Mouse (Mus musculus) kidney, embryonic 14.5 days (tissue): Measurements from ENCODE around the gene Lrrk1. TPM values are rescaled to one million over a fixed set of nuclear protein-coding genes. Genes with fewer than 3 reads are reported as not detected.
A peak's percentile ranks its signal among the peaks of the same experiment; 100 is the strongest.

ENCODE experiments used
- ATAC-seq: fragments of 200-750 bp; cut with Nextera tagmentation; 2 replicates; pipeline ENCODE4 v1.8.0; 2017; ENCODE audit warnings: moderate number of reproducible peaks, mild to moderate bottlenecking, moderate TSS enrichment, moderate library complexity; ENCODE audit not compliant: low FRiP score, low TSS enrichment
- H3K27ac ChIP-seq: fragments of 300-500 bp; sonication (generic); 2 replicates; pipeline ENCODE4 v1.5.1; 2014; ENCODE audit warnings: low read depth, mild to moderate bottlenecking, low read length, moderate library complexity, mixed read lengths
- H3K27me3 ChIP-seq: fragments of 300-500 bp; sonication (generic); 2 replicates; pipeline ENCODE4 v1.6.1; 2014; ENCODE audit warnings: mild to moderate bottlenecking, low read length; ENCODE audit not compliant: control insufficient read depth, insufficient read depth
- H3K36me3 ChIP-seq: fragments of 300-500 bp; sonication (generic); 2 replicates; pipeline ENCODE4 v1.6.1; 2014; ENCODE audit warnings: low read length, mixed read lengths; ENCODE audit not compliant: control insufficient read depth, insufficient read depth
- H3K4me1 ChIP-seq: fragments of 300-500 bp; sonication (generic); 2 replicates; pipeline ENCODE4 v1.6.1; 2014; ENCODE audit warnings: low read length, mixed read lengths; ENCODE audit not compliant: control insufficient read depth, insufficient read depth
- H3K4me2 ChIP-seq: fragments of 300-500 bp; sonication (generic); replicated peaks from 2 replicates; pipeline ENCODE4 v1.6.1; 2014; ENCODE audit warnings: low read depth, mild to moderate bottlenecking, low read length
- H3K4me3 ChIP-seq: fragments of 300-500 bp; sonication (generic); 2 replicates; pipeline ENCODE4 v1.5.1; 2014; ENCODE audit warnings: mild to moderate bottlenecking, low read length
- H3K9ac ChIP-seq: fragments of 300-500 bp; sonication (generic); 2 replicates; pipeline ENCODE4 v1.6.1; 2014; ENCODE audit warnings: low read depth, mild to moderate bottlenecking, low read length, moderate library complexity
- H3K9me3 ChIP-seq: fragments of 300-500 bp; sonication (generic); 2 replicates; pipeline ENCODE4 v1.6.1; 2016; ENCODE audit warnings: low read length; ENCODE audit not compliant: control insufficient read depth
- WGBS: fragments of 180-500 bp; shearing (Covaris S2); extraction: QIAGEN DNeasy Blood & Tissue Kit; methylation state at CpG from one replicate; pipeline ENCODE4 v1.1.7; 2014; 5-methylcytosine and 5-hydroxymethylcytosine counted together
- polyA plus RNA-seq: library from polyadenylated mRNA; unstranded; fragments of >200 nt; fragmentation: Nextera tagmentation; extraction: Ambion mirVana; gene quantifications from 2 replicates; pipeline ENCODE4 v1.2.1, GENCODE M21; 2014

Gene Lrrk1
- polyA plus RNA-seq, 1 experiment from 2014 or later = 12.4 TPM

DNA sequence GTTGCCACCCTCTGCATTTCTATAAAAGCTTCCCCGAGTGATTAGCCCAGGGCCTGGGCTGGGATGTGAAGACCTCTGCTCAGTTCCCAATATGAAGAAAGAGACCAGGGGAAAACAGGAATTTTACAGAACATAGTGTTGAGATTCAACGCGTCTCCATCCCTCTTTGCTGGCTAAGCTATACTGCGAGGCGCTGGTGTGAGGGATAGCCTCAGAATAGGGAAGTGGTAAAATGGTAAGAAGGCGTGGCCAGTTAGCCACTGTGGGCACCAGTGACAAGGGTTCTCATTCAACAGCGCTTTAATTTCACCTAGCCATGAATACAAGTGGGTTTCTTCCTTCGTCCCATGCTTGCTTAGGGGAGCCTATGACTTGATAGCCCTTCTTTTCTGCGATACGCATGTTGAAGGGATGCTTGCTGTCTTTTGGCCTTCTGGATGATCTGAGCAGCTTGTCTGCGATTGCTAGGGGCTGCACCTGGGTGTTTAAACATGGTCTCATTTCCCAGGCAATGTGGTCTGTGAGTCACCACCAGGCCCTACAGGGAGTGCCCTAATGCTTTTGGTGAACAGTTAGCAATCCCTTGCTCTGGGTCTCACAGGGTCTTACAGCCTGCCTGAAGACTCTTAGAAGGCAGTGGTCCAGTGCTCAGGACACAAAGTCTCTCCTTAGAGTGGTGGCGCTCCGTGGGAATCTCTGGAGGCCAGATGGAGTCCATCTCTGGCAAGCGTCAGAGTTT is 84.1 kb downstream of the Lrrk1 start:
- no peaks in the 10 kb centered on the region for H3K4me1 ChIP-seq
- no peak overlapping the region for H3K4me3 ChIP-seq
- WGBS = 91% methylated on average over 14 of the region's 14 CpGs
- H3K4me2 ChIP-seq = no peak overlapping the region
- H3K9me3 ChIP-seq = no peaks in the 10 kb centered on the region
- no peak overlapping the region for H3K9ac ChIP-seq
- H3K27me3 ChIP-seq = no peaks in the 10 kb centered on the region
- no peak for ATAC-seq
- no peak overlapping the region for H3K27ac ChIP-seq
- H3K36me3 ChIP-seq = peaks cover 15% of the 10 kb centered on the region; the same call in 1 of the 2 replicates

DNA sequence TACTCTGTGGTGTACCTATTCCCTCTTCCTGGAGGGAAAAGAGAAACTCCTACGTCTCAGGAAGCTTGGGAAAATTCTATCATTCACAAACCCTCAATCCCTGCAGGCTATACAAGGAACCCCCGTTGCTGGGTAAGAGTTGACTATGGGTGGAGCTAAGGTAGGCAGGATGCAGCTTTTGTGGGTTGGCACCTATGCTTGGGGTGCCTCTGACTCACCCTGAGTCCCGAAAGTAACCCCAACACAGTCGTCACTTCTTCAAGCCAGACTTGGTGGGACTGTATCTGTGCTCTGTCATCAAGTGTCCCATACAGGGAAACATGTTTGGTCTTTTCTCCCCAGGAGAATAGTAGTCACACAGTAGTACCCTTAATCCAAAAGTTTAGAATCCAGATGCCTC is 86.7 kb downstream of the Lrrk1 start:
- no peak for ATAC-seq
- Histone ChIP-seq H3K27ac (no peak overlapping the region), H3K9me3 (no peaks in the 10 kb centered on the region), H3K4me3 (no peak overlapping the region), H3K27me3 (no peaks in the 10 kb centered on the region), H3K4me1 (no peaks in the 10 kb centered on the region), H3K36me3 (peaks cover 12% of the 10 kb centered on the region), H3K9ac (no peak overlapping the region), H3K4me2 (no peak overlapping the region)
- 83% methylated on average over 4 of the region's 4 CpGs for WGBS

DNA sequence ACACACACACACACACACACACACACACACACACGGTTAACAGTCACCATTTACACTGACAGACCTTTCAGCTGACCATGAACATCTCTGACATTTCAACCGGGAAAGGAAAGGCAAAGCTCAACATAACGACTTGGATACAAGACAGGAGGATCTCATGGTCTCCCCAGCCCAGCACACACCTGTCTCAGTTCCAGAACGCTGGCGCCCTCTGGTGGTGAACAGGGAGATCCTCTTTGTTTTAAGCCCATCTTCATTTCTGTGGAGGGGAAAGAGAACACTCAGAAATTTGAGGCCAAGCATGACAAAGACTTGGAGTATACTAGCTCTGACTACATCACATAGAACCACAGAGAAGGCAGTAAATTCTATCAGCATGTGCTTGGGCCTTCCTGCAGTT is 87.5 kb downstream of the Lrrk1 start:
- Histone ChIP-seq H3K4me3 (no peak overlapping the region), H3K4me2 (no peak overlapping the region), H3K4me1 (no peaks in the 10 kb centered on the region), H3K9me3 (no peaks in the 10 kb centered on the region), H3K36me3 (peaks cover 4% of the 10 kb centered on the region), H3K27me3 (no peaks in the 10 kb centered on the region), H3K9ac (no peak overlapping the region), H3K27ac (no peak overlapping the region)
- peak; percentile 69; the same call in 1 of the 2 replicates for ATAC-seq
- 12% methylated on average over 5 of the region's 5 CpGs for WGBS

DNA sequence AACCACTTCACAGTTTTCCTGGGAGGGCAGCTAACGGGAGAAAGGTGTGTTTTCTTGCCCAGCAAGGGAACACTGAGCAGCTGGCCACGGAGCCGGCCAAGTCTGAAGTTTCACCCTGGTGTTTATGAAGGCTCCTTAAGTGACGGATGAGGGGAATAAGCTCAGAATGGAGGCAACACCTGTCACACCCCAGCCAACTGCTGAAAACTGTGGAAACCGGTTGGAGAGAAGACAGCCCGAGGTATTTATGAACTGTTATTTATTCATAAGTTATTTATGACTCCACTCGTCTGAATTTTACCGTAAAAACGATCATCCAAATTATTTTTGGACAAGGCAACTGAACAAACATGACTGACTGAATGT is 90.5 kb downstream of the Lrrk1 start:
- no peak overlapping the region for H3K4me3 ChIP-seq
- no peak overlapping the region for H3K4me2 ChIP-seq
- H3K27me3 ChIP-seq = no peaks in the 10 kb centered on the region
- H3K9me3 ChIP-seq = no peaks in the 10 kb centered on the region
- 49% methylated on average over 9 of the region's 9 CpGs for WGBS
- no peak overlapping the region for H3K27ac ChIP-seq
- no peak overlapping the region for H3K9ac ChIP-seq
- no peaks in the 10 kb centered on the region for H3K4me1 ChIP-seq
- H3K36me3 ChIP-seq = peaks cover 8% of the 10 kb centered on the region
- ATAC-seq = no peak

DNA sequence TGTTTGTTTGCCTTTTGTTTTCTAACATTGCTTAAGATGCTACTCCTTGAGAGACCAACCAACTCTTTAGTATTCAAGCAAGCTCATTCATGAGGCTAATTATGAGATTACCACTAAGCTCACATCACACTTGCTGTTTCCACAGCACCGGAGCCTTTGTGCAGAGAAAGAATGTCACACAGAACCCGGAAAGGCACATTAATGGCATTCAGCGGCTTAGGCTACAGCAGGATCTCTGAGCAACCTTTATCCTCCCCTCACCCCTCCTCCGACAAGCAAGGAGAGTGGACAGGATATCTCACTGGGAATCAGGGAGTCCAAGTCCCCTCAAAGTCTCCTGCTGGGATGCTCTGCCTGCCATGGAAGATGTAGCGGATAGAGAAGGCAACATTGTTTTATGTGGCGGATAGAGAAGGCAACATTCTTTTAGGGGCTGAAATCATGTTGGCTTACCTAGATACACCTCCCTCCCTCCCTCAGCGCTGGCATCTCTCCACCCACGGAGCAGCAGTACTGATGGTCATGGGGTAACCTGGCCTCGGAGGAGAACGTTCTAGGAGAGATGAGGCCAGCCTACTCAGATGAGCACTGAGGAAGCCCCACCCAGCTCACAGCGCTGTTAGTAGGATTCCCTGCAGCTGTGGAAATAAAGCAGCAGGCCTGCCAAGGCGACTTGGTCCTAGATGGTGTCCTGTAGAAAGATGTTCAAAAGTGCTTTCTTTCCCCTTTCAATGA is 91.1 kb downstream of the Lrrk1 start:
- WGBS = 74% methylated on average over 12 of the region's 12 CpGs
- Histone ChIP-seq H3K9me3 (no peaks in the 10 kb centered on the region), H3K27ac (no peak overlapping the region), H3K4me1 (no peaks in the 10 kb centered on the region), H3K4me2 (no peak overlapping the region), H3K36me3 (peaks cover 8% of the 10 kb centered on the region), H3K4me3 (no peak overlapping the region), H3K9ac (no peak overlapping the region), H3K27me3 (no peaks in the 10 kb centered on the region)
- ATAC-seq = no peak

DNA sequence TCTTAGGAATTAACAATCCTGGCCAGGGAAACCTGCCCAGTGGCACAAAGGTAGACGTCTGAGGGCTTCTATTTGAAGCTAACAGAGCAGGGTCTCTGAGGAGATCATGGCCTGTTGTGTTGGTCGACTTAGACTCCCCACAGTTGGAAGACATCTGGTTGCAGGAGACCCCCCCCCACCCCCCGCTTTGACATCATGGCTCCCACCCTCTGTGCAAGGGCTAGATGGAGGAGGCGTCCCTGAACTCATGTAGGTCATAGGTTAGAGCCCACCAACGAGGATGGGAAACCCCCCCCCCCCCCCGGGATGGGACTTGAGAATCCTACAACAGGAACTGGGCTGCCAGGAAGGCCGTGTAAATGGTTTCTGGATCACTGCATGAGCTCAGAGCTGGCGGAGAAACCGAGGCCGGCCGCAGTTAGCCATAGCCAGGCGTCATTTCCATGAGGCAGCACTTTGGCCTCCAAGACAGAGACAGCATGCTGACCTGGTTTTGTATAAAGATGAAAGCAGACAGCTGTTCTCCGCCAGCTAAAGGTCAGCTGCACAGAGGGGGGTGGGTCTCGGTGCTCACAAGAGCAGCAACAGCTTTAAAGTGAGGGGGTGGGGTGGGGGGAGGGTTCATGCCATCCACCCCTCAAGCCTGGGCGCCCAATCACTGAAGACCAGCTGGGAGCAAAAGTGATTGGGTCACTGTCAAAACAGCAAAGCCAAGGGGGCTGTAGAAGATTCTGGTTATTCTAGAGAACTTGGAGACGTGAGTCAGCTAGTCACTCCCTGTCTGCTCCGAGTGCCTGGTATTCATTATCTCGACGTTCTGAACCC is 95.4 kb downstream of the Lrrk1 start:
- Histone ChIP-seq H3K27me3 (no peaks in the 10 kb centered on the region), H3K36me3 (peaks cover 14% of the 10 kb centered on the region), H3K27ac (no peak overlapping the region), H3K4me2 (no peak overlapping the region), H3K4me1 (no peaks in the 10 kb centered on the region), H3K4me3 (no peak overlapping the region), H3K9me3 (no peaks in the 10 kb centered on the region), H3K9ac (no peak overlapping the region)
- WGBS = 66% methylated on average over 19 of the region's 19 CpGs
- 0 out of 2 replicates have a peak, but pooled peaks have one; percentile 16 for ATAC-seq

DNA sequence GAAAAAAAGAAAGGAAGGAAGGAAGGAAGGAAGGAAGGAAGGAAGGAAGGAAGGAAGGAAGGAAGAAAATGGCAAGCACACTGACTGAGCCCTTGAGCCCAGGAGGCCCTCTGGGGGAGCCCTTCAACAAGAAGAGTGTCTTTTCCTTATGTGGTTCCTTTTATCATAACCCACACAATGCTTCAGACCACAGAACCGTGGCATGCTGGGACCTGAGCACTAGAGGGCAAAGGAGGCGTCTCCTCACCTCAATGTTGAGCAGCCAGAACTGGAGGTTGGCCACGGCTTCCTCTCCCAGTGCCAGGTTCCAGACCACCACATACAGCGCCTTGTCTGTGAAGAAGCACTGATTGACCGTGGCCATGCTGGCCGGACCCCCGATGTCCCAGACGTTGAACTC is 96.1 kb downstream of the Lrrk1 start:
- 92% methylated on average over 8 of the region's 8 CpGs for WGBS
- ATAC-seq = no peak
- Histone ChIP-seq H3K27ac (no peak overlapping the region), H3K27me3 (no peaks in the 10 kb centered on the region), H3K9ac (no peak overlapping the region), H3K4me1 (no peaks in the 10 kb centered on the region), H3K4me3 (no peak overlapping the region), H3K4me2 (no peak overlapping the region), H3K36me3 (peaks cover 17% of the 10 kb centered on the region), H3K9me3 (no peaks in the 10 kb centered on the region)

DNA sequence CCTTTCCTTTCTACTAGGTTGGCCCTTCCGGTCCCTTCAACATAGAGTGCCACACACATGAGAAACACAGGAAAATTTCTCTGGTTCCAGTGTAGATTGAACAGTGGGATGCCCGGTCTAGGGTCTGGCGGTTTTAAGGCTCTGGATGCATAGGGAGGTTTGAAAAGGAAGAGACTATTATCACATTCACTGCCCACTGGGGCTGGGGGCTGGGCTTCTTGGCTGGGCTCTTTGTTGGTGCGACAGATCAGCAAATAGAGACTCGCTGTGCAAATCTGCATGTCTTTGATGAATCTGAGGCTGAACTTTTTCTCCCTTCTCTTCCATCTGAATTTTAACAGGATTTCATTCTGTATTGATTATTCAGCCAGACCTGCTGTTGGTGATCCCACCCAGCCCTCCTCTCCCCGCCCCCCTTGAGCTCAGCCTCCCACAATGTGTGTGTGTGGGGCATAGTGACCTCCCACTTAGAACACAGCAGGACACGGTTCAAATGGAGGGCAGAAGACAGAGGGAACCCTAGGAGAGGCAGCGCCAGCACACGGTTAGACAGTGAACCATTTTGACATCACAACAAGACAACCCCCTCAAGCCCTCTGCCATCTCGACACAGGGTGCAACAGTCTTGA is 105.1 kb downstream of the Lrrk1 start:
- peaks cover 18% of the 10 kb centered on the region; the same call in 1 of the 2 replicates for H3K36me3 ChIP-seq
- 0 out of 2 replicates have a peak, but pooled peaks have one; percentile 47 for ATAC-seq
- H3K9ac ChIP-seq = no peak overlapping the region
- 26% methylated on average over 10 of the region's 10 CpGs for WGBS
- H3K4me3 ChIP-seq = no peak overlapping the region
- no peak overlapping the region for H3K4me2 ChIP-seq
- H3K27me3 ChIP-seq = no peaks in the 10 kb centered on the region
- H3K9me3 ChIP-seq = no peaks in the 10 kb centered on the region
- no peak overlapping the region for H3K27ac ChIP-seq
- H3K4me1 ChIP-seq = 0 out of 2 replicates have a peak, but pooled peaks cover 3% of the 10 kb centered on the region
